Mouse (Mus musculus) urinary bladder, postnatal 25 days (tissue): Measurements from ENCODE around the gene Tln2.
A peak's percentile ranks its signal among the peaks of the same experiment; 100 is the strongest.

Experiments
- DNase-seq: peaks from one replicate; pipeline ENCODE4 v3.0.0; 2022; ENCODE audit warnings: low spot score

The Tln2 gene

GRCm38 (mm10) chr9:67546650-67547049, 12.9 kb downstream of the Tln2 start:
- DNase-seq, result no peak

GRCm38 (mm10) chr9:67545794-67546193, 13.7 kb downstream of the Tln2 start:
- no peak for DNase-seq

DNA sequence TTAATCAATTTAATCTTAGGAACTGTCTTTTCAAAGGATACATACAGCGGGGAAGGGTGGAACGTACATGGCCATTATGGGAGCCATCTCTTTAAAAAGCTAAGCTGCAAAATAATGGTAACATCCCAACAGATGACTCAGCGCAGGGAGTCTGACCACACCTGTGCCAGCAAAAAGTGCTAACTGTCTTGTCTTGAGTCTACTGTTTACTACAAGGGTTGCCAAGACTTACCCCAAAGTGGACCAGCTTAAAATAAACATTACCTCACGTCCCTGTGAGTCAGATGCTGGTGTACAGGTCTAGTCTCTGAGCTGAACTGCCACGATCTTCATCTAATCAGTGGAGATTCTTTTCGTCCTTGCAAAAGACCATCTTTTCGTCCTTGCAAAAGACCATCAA, 14.7 kb downstream of the Tln2 start:
- no peak for DNase-seq

- no peak for DNase-seq
These were observed 17.6 kb downstream of the Tln2 start for GRCm38 (mm10) chr9:67541948-67542347.

- no peak for DNase-seq
These were observed 19.5 kb downstream of the Tln2 start for GRCm38 (mm10) chr9:67539776-67540706.

GRCm38 (mm10) chr9:67534420-67534819, 25.1 kb downstream of the Tln2 start:
- no peak for DNase-seq

DNA sequence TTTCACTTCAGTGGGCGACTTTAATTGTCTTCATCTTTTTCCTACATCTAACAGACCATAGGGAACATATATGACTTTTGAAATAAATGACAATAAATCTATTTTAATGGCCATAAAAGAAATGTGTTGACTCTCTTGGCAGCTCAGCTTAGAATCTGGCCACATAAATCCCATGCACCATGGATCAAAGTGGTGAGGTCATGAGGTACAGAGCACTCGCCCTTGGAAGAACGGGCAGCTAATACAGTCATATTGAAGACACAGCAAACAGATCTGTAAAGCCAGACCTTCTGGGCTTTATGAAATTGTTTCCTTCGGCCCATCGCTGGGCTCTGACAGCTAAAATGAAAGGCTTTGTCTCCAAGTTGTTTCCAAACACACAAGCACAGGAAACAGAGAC, 26.2 kb downstream of the Tln2 start:
- no peak for DNase-seq

DNA sequence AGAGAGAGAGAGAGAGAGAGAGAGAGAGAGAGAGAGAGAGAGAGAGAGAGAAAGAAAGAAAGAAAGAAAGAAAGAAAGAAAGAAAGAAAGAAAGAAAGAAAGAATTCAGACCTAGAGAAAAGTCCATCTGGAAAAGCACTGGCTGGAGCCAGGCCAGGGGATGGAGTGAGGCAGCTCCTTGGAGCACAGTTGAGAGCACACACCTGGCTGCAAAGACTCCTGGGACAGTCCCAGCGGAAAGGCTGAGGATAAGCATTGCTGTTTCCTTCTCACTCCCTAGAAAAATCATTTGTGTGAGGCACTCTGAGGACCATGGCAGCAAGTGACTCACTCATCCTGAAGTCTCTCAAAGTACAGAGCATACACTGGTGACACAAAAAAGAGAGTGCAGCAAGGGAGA, 26.9 kb downstream of the Tln2 start:
- no peak for DNase-seq

- DNase-seq, result no peak
These were observed 29.9 kb downstream of the Tln2 start for GRCm38 (mm10) chr9:67529600-67529999.

- no peak for DNase-seq
These were observed 31.8 kb downstream of the Tln2 start for GRCm38 (mm10) chr9:67527726-67528125.

DNA sequence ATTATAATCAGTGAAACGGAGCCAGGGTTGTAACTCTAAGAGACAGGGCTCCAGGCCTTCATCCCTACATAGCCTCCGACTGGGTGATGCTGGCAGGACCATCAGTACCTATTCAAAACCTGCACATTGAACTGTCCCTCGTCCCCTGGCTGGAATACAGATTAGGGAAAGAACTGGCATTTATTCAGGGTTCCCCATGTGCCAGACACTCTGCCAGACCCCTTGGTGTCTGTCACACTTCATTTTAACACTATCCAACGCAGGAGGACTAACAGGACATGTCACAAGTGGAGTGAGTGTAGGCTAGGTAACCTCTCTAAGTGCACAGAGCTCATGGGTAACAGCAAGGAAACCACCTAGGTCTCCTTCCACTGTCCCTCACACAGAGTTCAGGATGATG, 37.8 kb downstream of the Tln2 start:
- DNase-seq, result no peak

DNA sequence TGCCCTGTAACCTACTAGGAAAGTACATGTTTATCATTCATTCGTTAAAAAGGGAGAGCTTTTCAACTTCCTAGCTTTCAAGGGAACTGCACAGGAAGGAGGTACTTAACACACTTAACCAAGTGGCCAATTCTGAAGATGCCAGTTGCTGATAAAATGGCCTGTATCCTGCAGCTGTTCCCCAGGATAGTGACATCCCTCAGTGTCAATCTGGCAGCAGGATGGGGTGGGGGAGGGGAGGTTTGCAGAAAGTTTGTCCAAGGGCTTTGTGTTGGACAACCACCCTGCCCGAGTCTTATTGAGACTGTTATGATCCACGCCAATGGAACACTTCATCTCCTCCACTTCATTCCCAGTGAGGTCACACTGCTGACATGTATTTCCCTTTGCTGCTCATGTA, 50.0 kb downstream of the Tln2 start:
- DNase-seq, result no peak

GRCm38 (mm10) chr9:67504669-67505260, 54.7 kb downstream of the Tln2 start:
- DNase-seq, result peak; percentile 34

DNA sequence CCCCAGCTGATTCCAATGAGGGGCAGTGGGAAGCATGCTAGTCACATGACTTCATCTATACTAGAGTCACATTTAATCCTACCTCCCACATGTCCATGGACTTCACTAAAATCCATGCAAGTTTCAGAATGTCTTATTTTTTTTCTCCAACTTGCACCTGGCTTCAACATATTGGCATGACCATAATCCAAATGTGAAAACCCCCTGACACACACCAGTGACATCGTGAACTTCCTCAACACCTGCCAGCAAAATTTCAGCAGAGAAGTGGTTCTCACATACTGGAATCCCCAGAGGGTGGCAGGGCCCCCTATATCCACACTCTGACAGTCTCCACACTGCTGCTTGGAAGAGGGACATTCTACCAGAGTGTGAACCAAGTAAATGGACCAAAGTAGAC, 57.7 kb downstream of the Tln2 start:
- no peak for DNase-seq

GRCm38 (mm10) chr9:67496368-67496767, 63.1 kb downstream of the Tln2 start:
- DNase-seq, result no peak

- DNase-seq, result no peak
These were observed 64.2 kb downstream of the Tln2 start for GRCm38 (mm10) chr9:67495350-67495749.

- no peak for DNase-seq
These were observed 65.5 kb downstream of the Tln2 start for GRCm38 (mm10) chr9:67493876-67494552.

- DNase-seq, result no peak
These were observed 70.1 kb downstream of the Tln2 start for GRCm38 (mm10) chr9:67489370-67489769.

DNA sequence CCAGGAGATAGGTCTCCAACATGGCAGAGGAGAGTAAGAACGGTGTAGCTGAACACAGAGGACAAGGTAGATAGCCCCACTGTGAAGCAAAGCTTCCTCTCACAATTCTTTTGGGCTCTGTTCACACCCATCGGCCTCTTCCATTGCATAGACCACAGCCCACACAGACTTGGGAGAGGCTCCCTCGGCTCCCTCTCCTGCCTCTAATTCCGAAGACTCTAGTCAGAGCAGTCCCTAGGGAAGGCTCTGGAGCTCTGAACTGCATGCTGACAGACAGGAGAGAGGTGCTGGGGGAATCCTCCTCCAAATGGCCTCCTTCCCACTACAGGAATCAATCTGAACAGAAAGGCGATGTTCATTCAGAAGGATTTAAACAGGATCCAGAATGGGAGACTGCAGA, 72.9 kb downstream of the Tln2 start:
- no peak for DNase-seq

DNA sequence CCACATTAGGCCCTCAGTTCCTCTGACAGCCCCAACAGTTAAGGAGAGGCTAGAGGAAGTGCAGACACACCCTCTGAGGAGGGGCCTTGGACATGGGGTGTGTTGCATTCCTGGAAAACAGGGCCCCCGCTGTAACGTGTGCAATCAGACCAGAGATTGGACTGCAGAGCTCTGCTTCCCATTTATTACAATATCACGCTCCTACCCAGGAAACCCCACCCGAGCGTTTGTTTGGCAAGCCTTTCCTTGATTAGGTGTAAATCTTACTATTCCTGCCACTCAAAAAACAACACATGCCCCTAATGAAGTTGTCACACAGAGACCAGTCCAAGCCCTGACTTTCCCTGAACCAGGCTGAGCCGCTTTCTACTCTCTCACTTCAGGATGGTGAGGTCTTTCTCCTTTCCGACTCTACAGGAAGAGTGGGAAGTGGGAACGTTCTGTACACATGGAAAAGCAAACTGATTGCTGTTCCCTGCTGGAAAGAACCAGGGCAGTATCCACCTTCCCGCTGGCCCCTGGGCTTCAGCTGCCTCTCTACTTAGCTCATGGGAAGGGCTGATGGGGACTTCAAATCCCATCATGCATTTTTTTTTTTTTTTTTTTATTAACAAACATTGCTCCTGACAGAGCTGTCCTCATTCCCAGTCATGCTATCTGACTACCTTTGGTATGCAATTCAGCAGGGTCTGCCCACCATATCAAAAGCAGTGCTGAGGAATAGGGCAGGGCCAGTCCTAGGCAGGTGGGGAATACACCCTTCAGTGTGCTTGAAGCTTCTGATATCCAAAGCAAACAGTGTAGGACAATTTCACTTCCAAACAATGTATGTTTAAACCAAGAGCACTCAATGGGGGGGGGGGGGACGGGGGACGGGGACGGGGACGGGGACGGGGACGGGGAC, 74.1 kb downstream of the Tln2 start:
- no peak for DNase-seq

DNA sequence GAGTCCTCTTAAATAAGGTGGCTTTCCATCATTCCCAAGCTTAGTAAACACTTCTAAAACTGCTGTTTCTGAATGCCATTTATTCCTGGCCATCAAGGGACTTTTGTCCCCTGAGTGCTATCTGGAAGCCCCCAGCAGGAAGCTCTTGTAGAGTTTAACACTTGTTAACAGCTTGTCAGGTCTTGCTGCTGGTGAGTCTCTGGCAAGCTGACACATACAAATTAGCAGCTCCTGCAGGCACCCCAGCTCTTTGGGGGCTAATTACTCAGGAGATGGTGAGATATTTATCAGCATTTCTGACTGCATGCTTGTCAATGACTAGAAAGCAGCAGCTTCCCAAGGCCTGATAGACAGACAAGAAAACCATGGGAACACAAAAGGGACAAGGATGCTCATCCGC, 77.2 kb downstream of the Tln2 start:
- DNase-seq, result no peak

GRCm38 (mm10) chr9:67481851-67482250, 77.7 kb downstream of the Tln2 start:
- no peak for DNase-seq
